ENCODE assay signal across 8 mouse cellular contexts in genomic region chr11:106999151-106999948, GRCm38 (mm10). TPM values are rescaled to one million over a fixed set of nuclear protein-coding genes. Genes with fewer than 3 reads are reported as not detected.
DNase-seq lines count a peak whose midpoint lies in the region; ATAC-seq and TF ChIP-seq lines count a peak whose summit lies in the region.

TSS of gene Kpna2 (minus strand) at chr11:106999541.

- peaks cover 17% of the 10 kb centered on the region for H3K4me1 ChIP-seq in embryonic facial prominence, embryonic 13.5 days
- H3K4me1 ChIP-seq in heart, adult 2 months (ENCODE audit: control insufficient read depth, insufficient read depth, low read length) = peaks cover 4% of the 10 kb centered on the region
- peaks cover 24% of the 10 kb centered on the region for H3K4me1 ChIP-seq in limb, embryonic 13.5 days
- peaks cover 12% of the 10 kb centered on the region for H3K4me1 ChIP-seq in midbrain, embryonic 16.5 days (ENCODE audit: control insufficient read depth, insufficient read depth, low read length)

- 0 out of 2 replicates have a peak, but pooled peaks have one; percentile 6 for TF ChIP-seq CTCF in heart, adult 2 months (IDR thresholded peaks at IDR 0.05)

- no peaks in the 10 kb centered on the region for H3K27me3 ChIP-seq in embryonic facial prominence, embryonic 13.5 days
- no peaks in the 10 kb centered on the region for H3K27me3 ChIP-seq in heart, adult 2 months (ENCODE audit: control insufficient read depth, insufficient read depth, low read length)
- no peaks in the 10 kb centered on the region for H3K27me3 ChIP-seq in limb, embryonic 13.5 days
- no peaks in the 10 kb centered on the region for H3K27me3 ChIP-seq in midbrain, embryonic 16.5 days (ENCODE audit: control insufficient read depth, insufficient read depth, low read depth, low read length)

- no peaks in the 10 kb centered on the region for H3K9me3 ChIP-seq in embryonic facial prominence, embryonic 13.5 days
- no peaks in the 10 kb centered on the region for H3K9me3 ChIP-seq in limb, embryonic 13.5 days
- no peaks in the 10 kb centered on the region for H3K9me3 ChIP-seq in midbrain, embryonic 16.5 days (replicated peaks; ENCODE audit: control insufficient read depth, low read length, poor library complexity, severe bottlenecking)

- intact Hi-C loops in heart, adult 2 months (cut with DNase I) = loop anchor here (2.0 kb wide), 1 partner anchor 13 kb away; no protein-coding TSS in a partner anchor

- H3K4me3 ChIP-seq in embryonic facial prominence, embryonic 13.5 days = peak within 1 kb of the TSS; percentile 98
- peak within 1 kb of the TSS; percentile 91 for H3K4me3 ChIP-seq in heart, adult 2 months
- H3K4me3 ChIP-seq in limb, embryonic 13.5 days = peak within 1 kb of the TSS; percentile 100
- H3K4me3 ChIP-seq in midbrain, embryonic 16.5 days (ENCODE audit: low read depth, low read length) = peak within 1 kb of the TSS; percentile 98

- peaks cover 30% of the 10 kb centered on the region for H3K36me3 ChIP-seq in embryonic facial prominence, embryonic 13.5 days
- H3K36me3 ChIP-seq in heart, adult 2 months (ENCODE audit: control insufficient read depth, insufficient read depth, low read length) = peaks cover 21% of the 10 kb centered on the region
- H3K36me3 ChIP-seq in limb, embryonic 13.5 days = peaks cover 20% of the 10 kb centered on the region
- H3K36me3 ChIP-seq in midbrain, embryonic 16.5 days (ENCODE audit: control insufficient read depth, insufficient read depth, low read length) = peaks cover 9% of the 10 kb centered on the region; the same call in 1 of the 2 replicates

- H3K4me2 ChIP-seq in embryonic facial prominence, embryonic 13.5 days = peak within 1 kb of the TSS; percentile 72
- peak within 1 kb of the TSS; percentile 70 for H3K4me2 ChIP-seq in limb, embryonic 13.5 days (replicated peaks)
- H3K4me2 ChIP-seq in midbrain, embryonic 16.5 days (ENCODE audit: low read length) = peak within 1 kb of the TSS; percentile 75

- H3K27ac ChIP-seq in embryonic facial prominence, embryonic 13.5 days = peak within 1 kb of the TSS; percentile 89
- peak within 1 kb of the TSS; percentile 86 for H3K27ac ChIP-seq in heart, adult 2 months
- peak within 1 kb of the TSS; percentile 91 for H3K27ac ChIP-seq in limb, embryonic 13.5 days
- H3K27ac ChIP-seq in midbrain, embryonic 16.5 days (ENCODE audit: low read length) = peak within 1 kb of the TSS; percentile 82

- WGBS in embryonic facial prominence, embryonic 13.5 days = under 1% methylated on average over 56 of the region's 62 CpGs
- under 1% methylated on average over 62 of the region's 62 CpGs for WGBS in heart, adult 2 months
- under 1% methylated on average over 62 of the region's 62 CpGs for WGBS in limb, embryonic 13.5 days
- WGBS in midbrain, embryonic 16.5 days = under 1% methylated on average over 61 of the region's 62 CpGs

- peak; percentile 92 for ATAC-seq in embryonic facial prominence, embryonic 13.5 days (ENCODE audit: insufficient number of reproducible peaks, insufficient read depth, low FRiP score, low TSS enrichment, low read depth)
- ATAC-seq in limb, embryonic 13.5 days (ENCODE audit: low FRiP score, low read depth) = peak; percentile 96
- ATAC-seq in midbrain, embryonic 16.5 days = peak; percentile 96

- peak; percentile 96 for DNase-seq in 3134 (ENCODE audit: extremely low read depth, insufficient read length, low spot score)
- peak; percentile 91 to 93 for DNase-seq in adrenal gland, postnatal 36 days
- peak; percentile 91 to 92 for DNase-seq in heart, adult 2 months
- peak; percentile 91 to 92 for DNase-seq in kidney, adult 8-10 months
- peak; percentile 86 to 91 for DNase-seq in spleen, postnatal 10 days (ENCODE audit: low spot score in 2 of 2)

- no peaks in the 10 kb centered on the region for H3K79me2 ChIP-seq in heart, adult 2 months (replicated peaks; ENCODE audit: control insufficient read depth, insufficient read depth, low read length)

- peak; percentile 83 for TF ChIP-seq EP300 in heart, adult 2 months (IDR thresholded peaks at IDR 0.05; ENCODE audit: insufficient read depth, low read depth, low read length)

- TF ChIP-seq POLR2A in heart, adult 2 months (IDR thresholded peaks at IDR 0.05; ENCODE audit: insufficient read depth, low read depth, low read length) = peak; percentile 99

- peak within 1 kb of the TSS; percentile 90 for H3K9ac ChIP-seq in embryonic facial prominence, embryonic 13.5 days
- H3K9ac ChIP-seq in heart, adult 2 months (ENCODE audit: low read depth, low read length) = peak within 1 kb of the TSS; percentile 88
- peak within 1 kb of the TSS; percentile 92 for H3K9ac ChIP-seq in limb, embryonic 13.5 days
- H3K9ac ChIP-seq in midbrain, embryonic 16.5 days (ENCODE audit: low read depth, low read length) = peak within 1 kb of the TSS; percentile 88

RNA-seq across cellular contexts. Expression of gene Kpna2, which starts in this region (rescaled TPM):
- 10 to 100 TPM; 40.8 to 43.6 TPM for total RNA-seq in adrenal gland, postnatal 36 days (2021)
- 289 and 398 TPM in 2 replicates for polyA plus RNA-seq in embryonic facial prominence, embryonic 13.5 days (2015; fragmentation: Nextera tagmentation; extraction: Ambion mirVana)
- 10 to 100 TPM; 61.1 to 62.9 TPM for total RNA-seq in heart, adult 2 months (2021)
- polyA plus RNA-seq in heart, adult 2 months (2012; rRNA removed) = 19.5 and 35.7 TPM in 2 replicates
- 376 and 389 TPM in 2 replicates for polyA plus RNA-seq in limb, embryonic 13.5 days (2015; fragmentation: Nextera tagmentation; extraction: Ambion mirVana)
- polyA plus RNA-seq in midbrain, embryonic 16.5 days (2015; fragmentation: Nextera tagmentation; extraction: Ambion mirVana) = 137 and 153 TPM in 2 replicates

Comparison
In these comparisons a context has a peak if more than half of its experiments do, and no peak if none do; other contexts are left out.
1. Peak in every context shown above with its lines: DNase-seq, ATAC-seq, H3K4me3 ChIP-seq and H3K27ac ChIP-seq.